Mouse (Mus musculus) natural killer cell, adult 2 months (primary cell): ENCODE results near the gene Atm.
A peak's percentile ranks its signal among the peaks of the same experiment; 100 is the strongest.

ENCODE experiments used
- DNase-seq, 2 experiments: peaks; one replicate each; pipeline ENCODE4 v3.0.0; 2022; ENCODE audit warnings: low spot score in 2 of 2

Gene Atm

GRCm38 (mm10) chr9:53536558-53537320 lies at the start of gene Atm, which contains the start of gene Npat:
TSS of gene Atm (minus strand) at chr9:53536740.
TSS of gene Npat (plus strand) at chr9:53537047.
- DNase-seq = peak; percentile 99

- no peak for DNase-seq
Observed at GRCm38 (mm10) chr9:53581870-53582269, 45.3 kb upstream of the Atm start.

GRCm38 (mm10) chr9:53575721-53576120 lies 39.2 kb upstream of the Atm start:
- DNase-seq = no peak

- no peak for DNase-seq
Observed at GRCm38 (mm10) chr9:53572516-53573307, 36.2 kb upstream of the Atm start.

- no peak for DNase-seq
Observed at GRCm38 (mm10) chr9:53570662-53571061, 34.1 kb upstream of the Atm start.

- peak in 1 of 2 experiments; percentile 1 for DNase-seq
Observed at GRCm38 (mm10) chr9:53537336-53537965, 911 bp upstream of the Atm start.

- DNase-seq = peak; percentile 7 to 14
Observed at GRCm38 (mm10) chr9:53535416-53536320, 872 bp downstream of the Atm start.

- DNase-seq = no peak
Observed at GRCm38 (mm10) chr9:53517373-53518009, 19.0 kb downstream of the Atm start.

GRCm38 (mm10) chr9:53514091-53514490 lies 22.4 kb downstream of the Atm start:
- DNase-seq = no peak

- no peak for DNase-seq
Observed at GRCm38 (mm10) chr9:53508053-53508452, 28.5 kb downstream of the Atm start.

GRCm38 (mm10) chr9:53485886-53486285 lies 50.7 kb downstream of the Atm start:
- no peak for DNase-seq

- no peak for DNase-seq
Observed at GRCm38 (mm10) chr9:53472806-53473518, 63.6 kb downstream of the Atm start.

GRCm38 (mm10) chr9:53452038-53452437 lies 84.5 kb downstream of the Atm start:
- no peak for DNase-seq

- DNase-seq = no peak
Observed at GRCm38 (mm10) chr9:53450609-53451008, 85.9 kb downstream of the Atm start.

- DNase-seq = peak in 1 of 2 experiments; percentile 7
Observed at GRCm38 (mm10) chr9:53435830-53436570, 100.5 kb downstream of the Atm start.

- no peak for DNase-seq
Observed at GRCm38 (mm10) chr9:53427638-53428037, 108.9 kb downstream of the Atm start.

- no peak for DNase-seq
Observed at GRCm38 (mm10) chr9:53426726-53427125, 109.8 kb downstream of the Atm start.

- no peak for DNase-seq
Observed at GRCm38 (mm10) chr9:53422133-53422896, 114.2 kb downstream of the Atm start.

GRCm38 (mm10) chr9:53409427-53409826 lies 127.1 kb downstream of the Atm start:
- DNase-seq = no peak
